Mouse (Mus musculus) layer of hippocampus, adult 2 months (tissue): ENCODE data around the gene Plekhm1. TPM values are rescaled to one million over a fixed set of nuclear protein-coding genes. Genes with fewer than 3 reads are reported as not detected.

Source experiments
- DNase-seq, 2 experiments: peaks; one replicate each; pipeline ENCODE4 v3.0.0; 2022; ENCODE audit warnings: low spot score in 2 of 2
- H3K27ac ChIP-seq: fragments of 200-600 bp; 2 replicates; pipeline ENCODE4 v1.8.1; 2022
- H3K4me3 ChIP-seq: fragments of 200-600 bp; 2 replicates; pipeline ENCODE4 v1.8.1; 2022; ENCODE audit warnings: mild to moderate bottlenecking
- CTCF ChIP-seq: fragments of 200-600 bp; conservative IDR thresholded peaks from 2 replicates; pipeline ENCODE4 v1.8.1; 2022; ENCODE audit warnings: antibody characterized with exemption, mild to moderate bottlenecking, moderate library complexity
- total RNA-seq, 2 experiments: library from RNA; stranded (reverse); gene quantifications; 2 replicates each; pipeline ENCODE4 v1.2.3; 2021

Plekhm1 gene
- total RNA-seq, 2 experiments from 2014 or later = 18.3 to 20.3 TPM

- DNase-seq = no peak
These were observed 30.4 kb downstream of the Plekhm1 start for GRCm38 (mm10) chr11:103381956-103382613.

GRCm38 (mm10) chr11:103381505-103381904, 31.0 kb downstream of the Plekhm1 start:
- Histone ChIP-seq H3K27ac (peak overlapping the region; percentile 43; the same call in 1 of the 2 replicates), H3K4me3 (no peak overlapping the region)
- no peak for TF ChIP-seq CTCF
- DNase-seq = no peak

More at GRCm38 (mm10) chr11:103381956-103382613, 30.4 kb downstream of the Plekhm1 start:
- Histone ChIP-seq H3K27ac (peak overlapping the region; percentile 50; the same call in 1 of the 2 replicates), H3K4me3 (no peak overlapping the region)
- no peak for TF ChIP-seq CTCF

- Histone ChIP-seq H3K4me3 (no peak overlapping the region), H3K27ac (no peak overlapping the region)
- TF ChIP-seq CTCF = no peak
- DNase-seq = no peak
These were observed 32.0 kb downstream of the Plekhm1 start for GRCm38 (mm10) chr11:103380460-103380859.

GRCm38 (mm10) chr11:103378341-103378740, 34.1 kb downstream of the Plekhm1 start:
- no peak overlapping the region for H3K4me3 ChIP-seq
- TF ChIP-seq CTCF = no peak
- no peak for DNase-seq
- H3K27ac ChIP-seq = no peak overlapping the region

- no peak for TF ChIP-seq CTCF
- no peak for DNase-seq
- Histone ChIP-seq H3K4me3 (no peak overlapping the region), H3K27ac (peak overlapping the region; percentile 19; the same call in 1 of the 2 replicates)
These were observed 36.7 kb downstream of the Plekhm1 start for GRCm38 (mm10) chr11:103375772-103376171.

GRCm38 (mm10) chr11:103375258-103375657, 37.2 kb downstream of the Plekhm1 start:
- no peak for TF ChIP-seq CTCF
- Histone ChIP-seq H3K4me3 (no peak overlapping the region), H3K27ac (peak overlapping the region; percentile 19; the same call in 1 of the 2 replicates)
- DNase-seq = no peak

- no peak for TF ChIP-seq CTCF
- Histone ChIP-seq H3K27ac (no peak overlapping the region), H3K4me3 (no peak overlapping the region)
- no peak for DNase-seq
These were observed 38.6 kb downstream of the Plekhm1 start for GRCm38 (mm10) chr11:103373922-103374321.

- H3K27ac ChIP-seq = peak overlapping the region; percentile 52; the same call in 1 of the 2 replicates
- H3K4me3 ChIP-seq = no peak overlapping the region
- DNase-seq = no peak
- TF ChIP-seq CTCF = no peak
These were observed 39.9 kb downstream of the Plekhm1 start for GRCm38 (mm10) chr11:103372561-103372960.

- DNase-seq = peak in 1 of 2 experiments; percentile 32
- TF ChIP-seq CTCF = no peak
- H3K4me3 ChIP-seq = no peak overlapping the region
- peak overlapping the region; percentile 52; the same call in 1 of the 2 replicates for H3K27ac ChIP-seq
These were observed 40.4 kb downstream of the Plekhm1 start for GRCm38 (mm10) chr11:103372068-103372467.

GRCm38 (mm10) chr11:103371222-103371539, 41.3 kb downstream of the Plekhm1 start:
- TF ChIP-seq CTCF = no peak
- Histone ChIP-seq H3K4me3 (no peak overlapping the region), H3K27ac (peak overlapping the region; percentile 52; the same call in 1 of the 2 replicates)
- DNase-seq = no peak

GRCm38 (mm10) chr11:103370397-103371221, 41.9 kb downstream of the Plekhm1 start:
- H3K4me3 ChIP-seq = no peak overlapping the region
- no peak for TF ChIP-seq CTCF
- DNase-seq = no peak
- no peak overlapping the region for H3K27ac ChIP-seq

- no peak overlapping the region for H3K27ac ChIP-seq
- no peak overlapping the region for H3K4me3 ChIP-seq
- no peak for DNase-seq
- no peak for TF ChIP-seq CTCF
These were observed 47.0 kb downstream of the Plekhm1 start for GRCm38 (mm10) chr11:103365530-103365929.

- no peak for DNase-seq
- TF ChIP-seq CTCF = no peak
- peak overlapping the region; percentile 51; the same call in 1 of the 2 replicates for H3K27ac ChIP-seq
- no peak overlapping the region for H3K4me3 ChIP-seq
These were observed 47.5 kb downstream of the Plekhm1 start for GRCm38 (mm10) chr11:103365022-103365421.

GRCm38 (mm10) chr11:103364335-103364734, 48.2 kb downstream of the Plekhm1 start:
- H3K4me3 ChIP-seq = no peak overlapping the region
- no peak for TF ChIP-seq CTCF
- DNase-seq = no peak
- H3K27ac ChIP-seq = peak overlapping the region; percentile 85; the same call in 1 of the 2 replicates
